Mouse (Mus musculus) gastrocnemius, postnatal 10 days (tissue): Measurements from ENCODE around the gene Sfxn3. TPM values are rescaled to one million over a fixed set of nuclear protein-coding genes. Genes with fewer than 3 reads are reported as not detected.
A peak's percentile ranks its signal among the peaks of the same experiment; 100 is the strongest.
"Not testable (repeated sequence)": the region's sequence is repeated elsewhere in the genome, so short reads cannot be mapped to it uniquely, and the experiment has no call there.

Experiments used
- DNase-seq: peaks from one replicate; pipeline ENCODE4 v3.0.0; 2021; ENCODE audit warnings: mixed read lengths
- total RNA-seq, 2 experiments: library from RNA; stranded (reverse); gene quantifications; 2 replicates each; pipeline ENCODE4 v1.2.3; 2021

Sfxn3 gene
- total RNA-seq, 2 experiments from 2014 or later: 24.1 to 24.2 TPM

DNA sequence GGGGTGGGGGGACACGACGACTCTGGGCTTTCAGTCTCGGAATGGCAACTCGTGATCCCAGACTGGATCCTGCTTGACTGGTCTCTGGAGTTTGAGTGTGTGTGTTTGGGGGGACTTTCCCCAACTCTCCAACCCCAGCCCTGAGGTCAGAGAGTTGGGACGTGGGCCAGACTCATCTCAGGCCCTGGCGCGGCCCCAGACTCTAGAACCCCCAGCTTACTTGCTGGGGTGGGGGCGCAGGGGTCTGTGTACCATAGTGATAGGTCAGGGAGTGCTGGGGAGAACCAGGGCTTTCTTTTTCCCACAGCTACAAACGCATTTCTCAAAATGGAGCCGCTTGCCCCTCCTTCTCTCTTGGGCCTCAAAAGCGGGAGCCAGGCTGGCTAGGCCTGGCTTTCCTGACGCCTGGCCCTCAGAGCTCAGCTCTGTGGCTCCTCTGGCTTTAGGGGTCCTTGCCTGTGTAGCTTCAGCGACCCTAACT is 28.9 kb upstream of the Sfxn3 start:
- DNase-seq: peak; percentile 54

DNA sequence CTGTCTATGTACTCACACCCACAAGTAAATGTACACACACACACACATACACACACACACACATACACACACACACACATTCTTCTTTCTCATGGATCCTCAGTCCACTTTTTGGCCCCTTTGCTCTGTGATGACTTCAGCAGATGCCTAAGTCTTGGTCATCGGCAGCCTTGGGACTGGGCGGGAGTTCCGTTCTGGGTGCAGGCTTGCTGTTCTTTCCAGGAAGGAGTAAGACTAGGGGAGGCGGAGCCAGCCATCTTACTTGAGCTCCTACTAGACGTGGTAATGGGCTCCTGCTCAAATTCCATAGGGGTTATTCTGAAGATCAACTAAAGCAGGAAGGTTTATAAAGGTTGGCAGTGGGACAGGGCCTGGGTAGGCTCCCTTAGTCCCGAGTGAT is 27.0 kb upstream of the Sfxn3 start:
- DNase-seq: peak; percentile 62

DNA sequence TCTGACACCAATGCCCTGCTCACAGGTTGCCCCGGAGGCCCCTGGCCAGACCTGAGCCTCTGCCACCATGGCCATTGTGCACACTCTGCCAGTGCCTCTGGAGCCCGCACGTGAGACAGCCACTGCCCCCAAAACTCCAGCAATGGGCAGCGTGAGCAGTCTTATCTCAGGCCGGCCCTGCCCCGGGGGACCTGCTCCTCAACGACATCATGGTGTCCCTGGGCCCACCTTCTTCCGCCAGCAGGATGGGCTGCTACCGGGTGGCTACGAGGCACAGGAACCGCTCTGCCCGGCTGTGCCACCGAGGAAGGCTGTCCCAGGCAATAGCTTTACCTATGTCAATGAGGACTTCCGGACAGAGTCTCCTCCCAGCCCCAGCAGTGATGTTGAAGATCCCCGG is 25.9 kb upstream of the Sfxn3 start:
- no peak for DNase-seq

DNA sequence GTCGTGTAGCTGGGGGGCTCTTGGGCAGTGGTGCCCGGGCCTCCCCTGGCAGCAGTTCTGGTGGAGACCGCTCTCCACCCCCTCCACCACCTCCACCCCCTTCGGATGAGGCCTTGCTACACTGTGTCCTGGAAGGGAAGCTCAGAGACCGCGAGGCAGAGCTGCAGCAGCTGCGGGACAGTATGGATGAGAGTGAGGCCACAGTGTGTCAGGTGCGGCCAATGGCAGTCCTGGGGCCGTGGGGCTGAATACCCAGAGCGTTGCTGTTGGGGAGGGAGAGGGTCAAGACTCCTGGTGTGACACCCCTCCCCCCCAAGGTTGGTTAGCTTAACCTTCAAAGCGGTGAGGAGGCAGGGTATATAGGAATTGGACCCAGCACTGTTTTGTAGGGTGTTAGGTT is 23.3 kb upstream of the Sfxn3 start:
- DNase-seq: no peak

DNA sequence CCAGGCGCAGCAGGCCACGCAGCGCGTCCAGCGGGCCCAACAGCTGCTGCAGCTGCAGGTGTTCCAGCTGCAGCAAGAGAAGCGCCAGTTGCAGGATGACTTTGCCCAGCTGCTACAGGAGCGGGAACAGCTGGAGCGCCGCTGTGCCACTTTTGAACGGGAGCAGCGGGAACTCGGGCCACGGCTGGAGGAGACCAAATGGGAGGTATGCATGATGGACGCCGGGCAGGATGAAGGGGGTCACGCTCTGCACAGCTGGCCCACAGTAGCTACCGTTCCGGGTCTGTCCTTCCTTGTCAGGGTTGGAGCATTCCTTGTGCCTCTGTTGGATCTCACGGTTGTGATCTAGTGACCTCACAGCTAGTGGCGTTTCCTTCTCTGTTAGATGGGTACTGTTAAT is 22.5 kb upstream of the Sfxn3 start:
- no peak for DNase-seq

DNA sequence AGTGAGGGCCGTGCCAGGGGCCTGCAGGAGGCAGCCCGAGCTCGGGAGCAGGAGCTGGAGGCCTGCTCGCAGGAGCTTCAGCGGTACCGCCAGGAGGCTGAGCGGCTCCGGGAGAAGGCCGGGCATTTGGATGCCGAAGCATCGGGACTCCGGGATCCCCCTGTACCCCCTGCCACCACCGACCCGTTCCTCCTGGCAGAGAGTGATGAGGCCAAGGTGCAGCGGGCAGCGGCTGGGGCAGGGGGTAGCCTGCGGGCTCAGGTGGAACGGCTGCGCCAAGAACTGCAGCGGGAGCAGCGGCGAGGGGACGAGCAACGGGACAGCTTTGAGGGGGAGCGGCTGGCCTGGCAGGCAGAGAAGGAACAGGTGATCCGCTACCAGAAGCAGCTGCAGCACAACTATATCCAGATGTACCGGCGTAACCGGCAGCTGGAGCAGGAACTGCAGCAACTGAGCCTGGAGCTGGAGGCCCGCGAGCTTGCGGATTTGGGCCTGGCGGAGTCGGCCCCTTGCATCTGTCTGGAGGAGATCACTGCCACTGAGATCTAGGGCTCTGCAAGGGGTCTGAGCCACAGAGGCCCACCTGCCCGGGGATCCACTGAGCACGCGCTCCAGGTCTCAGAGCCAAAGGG is 21.2 kb upstream of the Sfxn3 start:
- DNase-seq: no peak

DNA sequence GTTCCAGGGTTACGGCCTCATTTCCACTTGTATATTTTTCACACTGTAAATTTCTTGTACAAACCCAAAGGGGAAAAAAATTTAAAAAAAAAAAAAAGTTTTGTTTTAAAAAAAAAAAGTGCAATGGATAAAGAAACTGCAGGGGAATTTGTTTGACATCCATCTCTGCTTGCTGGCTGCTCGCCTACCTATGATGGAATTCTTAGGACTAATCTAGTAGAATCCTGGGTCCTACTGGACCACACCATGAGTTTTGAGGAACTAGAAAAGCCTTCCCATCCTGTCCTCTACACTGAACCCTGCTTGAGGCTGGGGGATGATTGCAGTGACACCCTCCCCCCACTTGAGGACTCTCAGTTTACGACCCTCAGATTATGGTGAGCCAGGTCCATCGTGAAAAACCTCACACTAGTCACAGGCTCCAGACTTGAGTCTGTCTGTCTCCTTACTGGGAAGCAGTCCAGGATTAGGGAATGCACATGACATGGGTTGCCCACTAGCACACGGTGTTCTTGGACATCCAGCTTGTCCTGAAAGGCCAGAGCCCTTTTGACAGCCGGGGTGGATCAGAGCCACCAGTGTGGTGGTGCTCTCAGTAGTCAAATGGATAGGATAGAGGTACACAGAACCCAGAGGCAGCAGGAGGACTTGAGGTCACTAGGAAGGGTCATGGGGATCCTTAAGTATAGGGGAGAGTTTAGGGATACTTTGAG is 20.2 kb upstream of the Sfxn3 start:
- DNase-seq: no peak

DNA sequence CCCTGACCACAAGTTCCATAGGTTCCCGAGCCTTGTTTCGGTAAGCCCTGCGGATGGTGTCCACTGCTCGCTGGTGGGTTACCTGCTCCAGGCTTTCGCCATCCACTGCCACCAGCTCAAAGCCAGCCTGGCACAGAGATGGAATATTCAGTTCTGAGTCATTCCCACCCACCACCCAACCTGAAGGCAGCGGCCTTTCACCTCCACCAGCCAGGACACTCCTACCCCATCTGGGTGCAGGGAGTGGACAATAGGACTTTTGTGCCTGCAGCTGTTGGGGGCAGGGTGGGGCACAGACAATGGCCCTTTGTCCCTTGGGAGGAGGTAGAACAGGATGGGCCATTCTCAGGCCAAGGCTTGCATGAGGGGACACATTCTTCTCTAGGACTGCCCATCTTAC is 19.5 kb upstream of the Sfxn3 start:
- no peak for DNase-seq

DNA sequence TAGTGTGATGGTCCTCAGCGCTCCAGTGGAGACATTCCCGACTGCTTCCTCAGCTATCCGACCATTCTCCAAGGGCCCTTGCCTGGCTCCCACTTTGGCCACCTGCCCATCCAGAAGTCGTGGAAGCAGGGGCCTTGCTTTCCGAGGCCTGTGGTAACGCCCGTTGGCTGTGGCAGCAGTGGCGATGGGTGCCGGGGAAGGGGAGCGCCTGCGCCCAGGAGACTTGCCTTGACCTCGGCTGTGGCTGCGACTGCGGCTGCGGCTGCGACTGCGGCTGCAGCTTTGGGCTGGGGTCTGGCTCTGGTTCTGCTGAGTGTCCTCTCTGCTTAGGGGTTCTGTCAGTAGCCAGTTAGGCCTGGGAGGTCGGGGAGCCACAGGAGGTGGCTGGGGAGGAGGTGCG is 18.6 kb upstream of the Sfxn3 start:
- DNase-seq: no peak

DNA sequence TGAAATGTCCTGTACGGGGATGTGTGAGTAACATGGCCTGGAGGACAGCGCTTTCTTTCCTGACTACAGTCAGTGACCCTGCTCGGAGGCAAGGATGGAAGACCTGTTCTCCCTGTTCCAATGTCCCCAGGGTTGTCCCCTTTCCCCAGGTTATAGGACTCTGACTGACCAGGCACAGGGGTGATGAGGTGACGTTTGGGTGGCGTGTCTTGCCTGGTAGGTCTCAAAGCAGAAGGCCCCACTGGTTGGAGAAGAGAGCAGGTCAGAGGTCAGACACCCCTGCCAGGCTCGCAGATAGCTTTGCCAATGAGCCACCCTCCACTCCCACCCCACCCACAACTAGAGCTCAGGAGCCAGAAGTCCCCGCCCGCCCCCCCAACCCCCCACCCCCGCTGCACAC is 17.7 kb upstream of the Sfxn3 start:
- no peak for DNase-seq

DNA sequence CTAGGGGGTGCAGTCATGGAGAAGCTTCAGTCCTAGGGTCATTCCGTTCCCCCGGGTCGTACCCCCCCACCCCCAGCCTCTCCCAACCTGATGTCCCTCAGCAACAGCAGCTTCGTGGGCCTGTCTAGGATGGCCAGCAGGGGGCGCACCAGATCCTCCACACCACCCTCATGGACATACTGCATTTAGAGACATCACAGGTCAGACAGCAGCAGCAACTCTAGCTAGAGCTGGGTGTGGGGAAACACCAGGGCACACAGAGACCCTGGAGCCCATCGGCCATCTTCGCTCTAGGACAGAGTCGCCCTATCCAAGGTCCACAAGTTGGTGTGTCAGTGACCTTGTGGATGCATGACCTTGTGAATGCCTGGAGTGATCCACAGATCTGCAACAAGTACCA is 17.2 kb upstream of the Sfxn3 start:
- DNase-seq: peak; percentile 82

DNA sequence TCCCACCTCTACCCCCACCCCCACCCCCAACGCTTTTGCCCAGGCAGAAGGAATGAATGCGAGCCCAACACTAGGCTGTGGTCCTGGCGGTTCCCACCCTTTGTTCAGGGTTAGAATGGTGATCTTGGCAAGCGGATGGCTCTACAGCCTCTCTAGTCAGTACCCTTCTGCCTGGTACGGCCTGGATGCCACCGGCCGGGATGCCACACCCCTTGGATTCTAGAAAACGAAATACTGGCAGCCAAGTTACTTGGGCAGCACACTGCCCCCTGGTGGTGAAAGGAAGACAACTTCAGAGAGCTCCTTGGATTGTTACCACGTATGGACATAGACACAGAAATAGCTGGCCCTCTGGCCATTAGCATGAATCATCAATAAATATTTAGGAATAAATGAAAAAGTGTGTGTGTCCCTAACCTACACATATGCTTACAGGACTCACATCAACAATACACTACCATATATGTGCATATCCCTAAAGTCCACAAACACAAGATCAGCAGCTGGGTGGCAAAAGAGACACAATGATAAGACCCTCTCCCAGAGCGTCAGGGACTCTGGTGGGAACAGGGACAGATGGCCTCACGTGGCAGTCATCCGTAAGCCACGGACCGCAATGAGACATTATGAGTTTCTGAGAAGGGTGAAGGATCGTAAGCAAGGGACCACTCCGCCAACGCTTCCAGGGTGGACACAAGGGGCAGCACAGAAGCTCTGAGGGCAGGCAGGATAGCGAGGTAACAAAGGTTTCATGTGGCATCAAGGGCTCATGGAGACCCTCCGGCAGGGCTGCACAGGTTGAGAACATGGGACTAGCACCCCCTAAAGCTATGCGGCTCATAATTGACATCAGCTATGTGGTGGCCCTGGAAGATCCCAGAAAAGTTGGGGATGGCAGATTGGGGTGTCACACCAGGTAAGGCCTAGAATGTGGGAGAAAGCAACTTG is 16.3 kb upstream of the Sfxn3 start:
- peak; percentile 80 for DNase-seq

DNA sequence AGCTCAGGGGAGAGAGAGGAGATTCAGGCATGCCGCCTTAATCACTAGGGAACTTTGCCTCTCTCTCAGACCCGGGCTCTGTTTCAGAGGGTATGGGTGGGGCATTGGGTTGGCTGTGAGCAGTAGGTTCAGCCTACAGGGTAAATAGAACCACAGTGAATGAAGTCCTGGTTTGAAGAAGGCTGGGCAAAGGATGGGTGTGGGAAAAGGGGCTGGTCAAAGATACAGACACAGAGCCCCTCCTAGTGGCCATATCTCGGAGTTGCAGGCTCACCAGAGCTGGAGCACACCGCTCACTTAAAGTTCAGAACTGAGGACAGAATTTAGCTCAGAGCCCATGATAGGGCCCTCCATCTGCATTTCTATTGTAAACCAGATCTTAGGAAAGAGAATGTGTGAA is 15.5 kb upstream of the Sfxn3 start:
- DNase-seq: peak; percentile 75

DNA sequence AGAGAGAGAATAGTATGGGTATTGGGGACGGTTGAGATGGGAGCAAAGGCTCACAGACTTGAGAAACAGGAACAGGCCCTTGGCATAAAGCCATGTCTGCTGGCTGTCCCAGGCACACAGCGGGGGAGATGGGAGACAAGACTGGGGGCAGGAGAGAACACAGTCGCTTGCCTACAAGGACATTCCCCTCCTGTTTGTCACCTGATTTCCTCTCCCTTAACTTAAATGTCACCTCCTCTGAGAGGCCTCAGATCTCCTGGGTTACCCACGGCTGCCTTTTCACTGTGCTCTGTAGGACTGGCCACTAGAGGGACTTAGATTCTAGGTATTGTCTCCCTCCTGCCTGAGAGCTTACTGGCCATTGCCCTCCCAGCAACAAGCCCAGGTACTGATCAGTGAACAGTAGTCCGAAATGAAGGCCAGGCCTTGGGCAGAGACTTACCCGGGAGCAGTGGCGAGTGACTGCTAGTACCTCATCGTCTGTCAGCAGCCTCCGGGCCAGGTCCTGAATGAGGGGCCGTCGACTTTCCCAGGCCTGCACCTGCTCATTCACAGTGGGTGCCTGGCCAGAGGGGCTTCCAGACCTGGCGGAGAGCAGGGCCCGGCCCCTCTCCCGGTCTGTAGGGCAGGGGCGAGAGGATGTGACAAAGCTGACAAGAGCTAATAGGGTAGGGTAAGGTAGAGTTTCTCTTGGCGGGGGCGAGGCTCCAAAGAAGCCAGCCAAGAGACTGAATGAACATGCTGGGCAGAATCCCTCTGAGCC is 14.6 kb upstream of the Sfxn3 start:
- DNase-seq: no peak

DNA sequence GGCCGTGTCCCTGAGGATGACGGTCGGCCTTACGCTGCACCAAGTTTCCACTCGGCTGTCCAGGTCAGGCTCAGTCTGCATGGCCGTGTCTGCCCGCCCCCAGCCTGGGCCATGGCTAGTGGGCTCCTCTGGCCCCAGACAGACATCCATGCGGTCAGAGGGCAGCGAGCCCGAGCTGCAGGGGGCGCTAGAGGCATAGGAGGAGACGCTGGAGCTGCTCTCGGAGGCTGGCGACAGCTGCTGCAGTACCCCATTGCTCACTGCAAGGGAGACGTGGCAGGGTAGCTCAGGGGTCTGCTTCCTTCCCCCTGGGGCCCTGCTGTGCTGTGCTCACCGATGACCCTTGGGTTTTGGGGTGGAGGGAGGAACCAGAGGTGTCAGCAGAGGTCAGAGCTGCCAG is 10.4 kb upstream of the Sfxn3 start:
- DNase-seq: peak; percentile 83

DNA sequence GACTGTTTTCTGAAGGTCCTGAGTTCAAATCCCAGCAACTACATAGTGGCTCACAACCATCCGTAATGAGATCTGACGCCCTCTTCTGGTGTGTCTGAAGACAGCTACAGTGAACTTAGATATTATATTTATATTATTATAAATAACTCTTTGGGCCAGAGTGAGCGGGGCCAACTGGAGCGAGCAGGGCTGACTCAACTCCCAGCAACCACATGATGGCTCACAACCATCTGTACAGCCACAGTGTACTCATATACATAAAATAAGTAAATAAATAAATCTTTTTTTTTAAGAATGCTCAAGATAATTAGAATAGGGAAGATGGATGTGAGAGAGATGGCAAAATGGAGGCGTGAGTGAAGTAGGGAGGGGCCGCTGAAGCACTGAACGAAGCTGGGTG is 9.1 kb upstream of the Sfxn3 start:
- not testable (repeated sequence) for DNase-seq

DNA sequence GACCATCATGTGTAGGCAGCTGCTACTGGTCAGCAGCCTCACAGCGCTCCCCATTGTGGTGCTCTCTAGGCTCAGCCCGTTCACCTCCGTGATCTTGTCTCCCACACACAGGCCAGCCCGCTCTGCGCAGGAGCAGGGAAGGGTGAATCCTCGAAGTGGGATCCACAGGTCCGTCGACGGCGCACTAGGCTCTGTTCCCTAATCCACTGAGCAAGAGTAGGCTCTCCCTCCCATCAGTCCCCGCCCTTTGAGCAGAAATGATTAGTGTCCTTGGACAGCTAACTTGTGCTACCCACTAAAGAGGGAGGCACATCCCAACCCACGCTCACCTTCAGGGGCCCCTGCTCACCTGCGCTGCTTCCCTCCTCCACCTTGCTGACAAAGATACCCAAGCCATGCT is 7.1 kb upstream of the Sfxn3 start:
- no peak for DNase-seq

DNA sequence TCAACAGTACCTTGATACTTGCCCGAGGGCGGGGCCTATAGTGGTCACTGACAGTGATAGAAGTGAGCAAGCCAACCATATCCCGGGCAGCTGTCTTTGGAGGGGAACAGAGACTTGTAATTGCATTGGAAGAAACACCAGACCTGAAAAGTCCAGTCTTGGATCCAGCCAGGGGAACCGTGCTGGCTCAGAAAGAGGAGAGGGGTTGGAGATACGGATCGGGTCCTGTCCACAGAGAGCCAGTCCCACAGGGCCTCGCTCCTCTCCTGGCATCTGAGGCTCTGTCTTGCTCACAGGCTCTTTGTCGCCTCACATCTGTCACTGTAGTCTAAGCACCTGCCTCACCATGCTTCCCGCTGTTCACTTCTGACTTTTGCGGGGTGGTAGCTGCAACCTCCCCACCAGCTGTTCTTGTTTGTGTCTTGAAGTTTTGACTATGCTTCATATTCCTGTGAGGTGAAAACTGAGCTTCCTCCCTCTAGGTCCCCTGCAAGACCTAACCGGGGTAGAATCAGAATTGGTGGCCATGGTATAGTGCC is 2.8 kb upstream of the Sfxn3 start:
- no peak for DNase-seq

DNA sequence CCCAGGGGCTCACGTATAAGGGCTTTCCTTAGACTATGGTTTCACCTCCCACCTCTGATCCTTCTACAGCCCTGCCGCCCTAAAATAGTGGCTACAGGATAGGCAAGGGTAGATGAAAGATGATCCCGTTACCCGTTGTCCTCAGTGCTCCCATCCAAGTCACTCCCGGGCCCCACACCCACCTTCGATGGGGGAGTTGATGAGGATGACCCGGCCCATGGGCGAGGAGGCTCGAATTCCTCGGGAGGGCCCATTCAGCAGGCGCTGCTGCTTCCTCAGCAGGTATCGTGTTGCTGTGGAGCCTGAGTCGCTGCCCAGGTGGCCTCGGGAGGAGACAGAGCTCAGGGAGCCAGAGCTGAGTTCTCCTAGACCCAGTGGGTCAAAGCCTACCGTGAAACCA is 2.1 kb upstream of the Sfxn3 start:
- no peak for DNase-seq

DNA sequence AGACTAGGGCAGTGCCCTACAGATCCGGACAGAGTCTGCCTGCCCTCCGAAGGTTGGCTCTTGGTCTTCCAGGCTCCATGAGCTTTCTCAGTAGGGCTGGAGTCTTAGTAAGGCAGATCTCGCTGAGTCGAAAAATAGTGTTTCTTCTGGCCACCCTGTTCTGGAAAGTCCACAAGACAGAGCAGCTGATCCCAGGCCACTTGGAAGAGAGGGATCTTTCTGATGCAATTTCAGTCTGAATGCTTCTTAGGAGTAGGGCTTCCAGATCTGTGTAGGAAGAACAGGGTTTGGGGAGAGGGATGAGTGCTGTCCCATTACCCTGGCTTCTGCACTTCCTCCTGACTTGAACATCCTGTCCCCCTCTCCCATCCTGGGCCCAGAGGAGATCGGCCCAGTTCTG is 1.7 kb upstream of the Sfxn3 start, which contains the start of gene Pdzd7:
Gene Pdzd7 (minus strand): TSS at position 67 of the 400 bp plus-strand sequence.
- DNase-seq: no peak

DNA sequence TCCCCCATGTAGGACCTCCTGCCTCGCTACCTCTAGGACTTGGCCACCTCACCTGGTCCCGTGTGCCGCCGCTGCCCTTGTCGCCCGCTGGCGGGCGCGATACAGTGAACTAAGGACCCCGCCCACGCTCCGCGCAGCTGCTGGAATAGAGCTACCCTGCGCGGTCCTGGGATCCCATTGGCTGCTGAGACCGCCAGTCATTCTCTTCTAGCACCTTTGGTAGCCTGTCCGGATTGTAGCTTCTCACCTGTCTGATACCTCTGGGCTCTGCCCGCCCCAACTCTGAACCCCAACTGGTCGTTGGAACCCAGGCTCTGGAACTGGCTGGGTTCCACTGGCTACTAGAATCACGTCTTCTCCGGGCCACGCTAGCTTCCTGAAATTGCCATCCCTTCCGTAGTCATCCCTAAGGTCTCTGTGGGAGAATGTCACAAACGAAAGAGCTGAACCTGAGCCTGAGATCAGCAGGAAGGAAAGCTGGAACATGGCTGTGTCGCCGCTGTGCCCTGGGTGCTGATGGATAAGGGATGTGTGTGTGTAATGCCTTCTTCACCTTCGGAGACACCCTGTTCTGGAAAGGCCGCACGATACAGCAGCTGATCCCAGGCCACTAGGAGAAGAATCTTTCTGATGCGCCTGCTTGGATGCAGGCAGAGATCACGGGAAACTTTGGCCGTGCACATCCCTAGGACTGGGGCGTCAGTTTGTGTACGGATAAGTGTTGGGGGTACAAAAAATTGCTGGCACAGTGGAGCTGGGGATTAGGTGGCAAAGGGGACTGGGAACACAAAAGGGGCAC is 581 bp upstream of the Sfxn3 start:
- peak; percentile 83 for DNase-seq
